Mouse (Mus musculus) cerebellum, adult 2 months (tissue): Measurements from ENCODE around the gene Taar6.

Source experiments
- CTCF ChIP-seq: fragments of 200-500 bp; IDR thresholded peaks from 2 replicates; pipeline ENCODE4 v1.5.1; 2011; ENCODE audit warnings: low read depth, mild to moderate bottlenecking, control low read depth, low read length, moderate library complexity, borderline replicate concordance; ENCODE audit not compliant: insufficient read depth
- POLR2A ChIP-seq: fragments of 200-500 bp; IDR thresholded peaks from 2 replicates; pipeline ENCODE4 v1.6.1; 2011; ENCODE audit warnings: low read length, control low read depth, borderline replicate concordance; ENCODE audit not compliant: insufficient read depth

GRCm38 (mm10) chr10:23978901-23979705 is 6.3 kb downstream of the Taar6 start:
- TF ChIP-seq CTCF = peak; percentile 64
- no peak for TF ChIP-seq POLR2A
